Mouse (Mus musculus): ENCODE measurements around the gene Tmbim4.

The Tmbim4 gene

GRCm38 (mm10) chr10:120245681-120246080 lies 44.3 kb downstream of the Tmbim4 start:
- no peak for DNase-seq (ENCODE audit: low read depth, low spot score)

- peak; percentile 90 for DNase-seq (ENCODE audit: low read depth, low spot score)
Observed at GRCm38 (mm10) chr10:120246994-120247750, 45.8 kb downstream of the Tmbim4 start.

- DNase-seq (ENCODE audit: low read depth, low spot score): no peak
Observed at GRCm38 (mm10) chr10:120250911-120251683, 49.7 kb downstream of the Tmbim4 start.

GRCm38 (mm10) chr10:120251791-120252190 lies 50.4 kb downstream of the Tmbim4 start:
- no peak for DNase-seq (ENCODE audit: low read depth, low spot score)

- no peak for DNase-seq (ENCODE audit: low read depth, low spot score)
Observed at GRCm38 (mm10) chr10:120252800-120253199, 51.4 kb downstream of the Tmbim4 start.

GRCm38 (mm10) chr10:120257231-120257630 lies 55.8 kb downstream of the Tmbim4 start:
- peak; percentile 59 for DNase-seq (ENCODE audit: low read depth, low spot score)

- DNase-seq (ENCODE audit: low read depth, low spot score): no peak
Observed at GRCm38 (mm10) chr10:120267790-120268189, 66.4 kb downstream of the Tmbim4 start.

GRCm38 (mm10) chr10:120269946-120270345 lies 68.6 kb downstream of the Tmbim4 start:
- DNase-seq (ENCODE audit: low read depth, low spot score): peak; percentile 60

GRCm38 (mm10) chr10:120270777-120271176 lies 69.4 kb downstream of the Tmbim4 start:
- peak; percentile 71 for DNase-seq (ENCODE audit: low read depth, low spot score)

GRCm38 (mm10) chr10:120271318-120271717 lies 69.9 kb downstream of the Tmbim4 start:
- no peak for DNase-seq (ENCODE audit: low read depth, low spot score)

GRCm38 (mm10) chr10:120271879-120272269 lies 70.5 kb downstream of the Tmbim4 start:
- DNase-seq (ENCODE audit: low read depth, low spot score): no peak

GRCm38 (mm10) chr10:120272270-120272883 lies 71.0 kb downstream of the Tmbim4 start:
- no peak for DNase-seq (ENCODE audit: low read depth, low spot score)

- DNase-seq (ENCODE audit: low read depth, low spot score): no peak
Observed at GRCm38 (mm10) chr10:120273335-120273734, 71.9 kb downstream of the Tmbim4 start.
